Mouse (Mus musculus) cerebellum, adult 2 months (tissue): ENCODE measurements around the gene Smtnl2.

ENCODE experiments used
- CTCF ChIP-seq: fragments of 200-500 bp; IDR thresholded peaks from 2 replicates; pipeline ENCODE4 v1.5.1; 2011; ENCODE audit warnings: low read depth, mild to moderate bottlenecking, control low read depth, low read length, moderate library complexity, borderline replicate concordance; ENCODE audit not compliant: insufficient read depth
- POLR2A ChIP-seq: fragments of 200-500 bp; IDR thresholded peaks from 2 replicates; pipeline ENCODE4 v1.6.1; 2011; ENCODE audit warnings: low read length, control low read depth, borderline replicate concordance; ENCODE audit not compliant: insufficient read depth

GRCm38 (mm10) chr11:72440965-72441664 lies 29.6 kb upstream of the Smtnl2 start, which contains the start of gene Mybbp1a:
- TF ChIP-seq CTCF (no peak), POLR2A (peak; percentile 98)
